Mouse (Mus musculus) liver, adult 2 months (tissue): ENCODE results near the gene Zic5.

Experiments
- CTCF ChIP-seq: fragments of 200-500 bp; IDR thresholded peaks from 2 replicates; pipeline ENCODE4 v1.5.1; 2011; ENCODE audit warnings: low read depth, low read length, control low read depth
- POLR2A ChIP-seq: fragments of 200-500 bp; IDR thresholded peaks from 2 replicates; pipeline ENCODE4 v1.6.1; 2011; ENCODE audit warnings: low read length, control low read depth; ENCODE audit not compliant: insufficient read depth; ENCODE audit errors: extremely low read depth

- no peak for TF ChIP-seq CTCF
- TF ChIP-seq POLR2A = no peak
These were observed 13.8 kb downstream of the Zic5 start for GRCm38 (mm10) chr14:122451551-122452145.
